9 mouse cellular contexts compared by ENCODE assay signal in genomic region chr16:30374266-30374665, GRCm38 (mm10). TPM values are rescaled to one million over a fixed set of nuclear protein-coding genes. Genes with fewer than 3 reads are reported as not detected.
DNase-seq lines count a peak whose midpoint lies in the region; ATAC-seq and TF ChIP-seq lines count a peak whose summit lies in the region.
"Had no signal": no experiment of that assay in that cellular context is flagged by ENCODE, and none has a peak within 500 bp of the region (broad histone marks: within the 10 kb centered on the region; RNA-seq: fewer than 3 reads in every experiment).

No protein-coding gene starts in this region.

- CTCF ChIA-PET in Patski (lab: Charles Lee) = interaction anchor here (2.3 kb wide), 1 partner anchor 130 kb away, joined by 16 read pairs; no protein-coding TSS in a partner anchor

- H3K4me2 ChIP-seq in kidney, embryonic 16.5 days (replicated peaks; ENCODE audit: low read depth, low read length) = no peak overlapping the region
- no peak overlapping the region for H3K4me2 ChIP-seq in neural tube, embryonic 15.5 days
- H3K4me2 ChIP-seq: embryonic facial prominence, embryonic 15.5 days; liver, embryonic 15.5 days had no signal

- no peak overlapping the region for H3K27ac ChIP-seq in kidney, embryonic 16.5 days (ENCODE audit: low read length)
- H3K27ac ChIP-seq in neural tube, embryonic 15.5 days (replicated peaks) = no peak overlapping the region
- H3K27ac ChIP-seq: embryonic facial prominence, embryonic 15.5 days; liver, embryonic 15.5 days had no signal

- POLR2A ChIA-PET in Patski (lab: Charles Lee) = interaction anchor here (0.6 kb wide), 1 partner anchor 132 kb away, joined by 5 read pairs; no protein-coding TSS in a partner anchor

- WGBS in kidney, embryonic 16.5 days = 60% methylated on average over 3 of the region's 3 CpGs
- WGBS in neural tube, embryonic 15.5 days = 61% methylated on average over 3 of the region's 3 CpGs

- H3K27me3 ChIP-seq in kidney, embryonic 16.5 days (ENCODE audit: insufficient read depth, low read length) = no peaks in the 10 kb centered on the region
- no peaks in the 10 kb centered on the region for H3K27me3 ChIP-seq in Patski
- no peaks in the 10 kb centered on the region for H3K27me3 ChIP-seq in neural tube, embryonic 15.5 days (replicated peaks)
- H3K27me3 ChIP-seq: embryonic facial prominence, embryonic 15.5 days; liver, embryonic 15.5 days had no signal

- ATAC-seq in kidney, embryonic 16.5 days (ENCODE audit: low FRiP score, low TSS enrichment) = no peak
- no peak for ATAC-seq in Patski
- peak; percentile 38; the same call in 1 of the 2 replicates for ATAC-seq in neural tube, embryonic 15.5 days (ENCODE audit: low FRiP score)

- no peak overlapping the region for H3K9ac ChIP-seq in kidney, embryonic 16.5 days (replicated peaks; ENCODE audit: low read length)
- no peak overlapping the region for H3K9ac ChIP-seq in neural tube, embryonic 15.5 days (replicated peaks)
- H3K9ac ChIP-seq: embryonic facial prominence, embryonic 15.5 days; liver, embryonic 15.5 days had no signal

- peak; percentile 67 for TF ChIP-seq CTCF in Patski (IDR thresholded peaks at IDR 0.05)

- H3K4me3 ChIP-seq in kidney, embryonic 16.5 days (ENCODE audit: low read length) = no peak overlapping the region
- H3K4me3 ChIP-seq in neural tube, embryonic 15.5 days (replicated peaks) = no peak overlapping the region
- H3K4me3 ChIP-seq: embryonic facial prominence, embryonic 15.5 days; liver, embryonic 15.5 days had no signal

- no peaks in the 10 kb centered on the region for H3K36me3 ChIP-seq in kidney, embryonic 16.5 days (ENCODE audit: insufficient read depth, low read length)
- no peaks in the 10 kb centered on the region for H3K36me3 ChIP-seq in neural tube, embryonic 15.5 days
- H3K36me3 ChIP-seq: embryonic facial prominence, embryonic 15.5 days had no signal

- no peaks in the 10 kb centered on the region for H3K4me1 ChIP-seq in kidney, embryonic 16.5 days (ENCODE audit: insufficient read depth, low read length)
- H3K4me1 ChIP-seq in neural tube, embryonic 15.5 days = no peaks in the 10 kb centered on the region
- H3K4me1 ChIP-seq: embryonic facial prominence, embryonic 15.5 days had no signal

- H3K9me3 ChIP-seq in kidney, embryonic 16.5 days (ENCODE audit: low read length) = no peaks in the 10 kb centered on the region
- H3K9me3 ChIP-seq in neural tube, embryonic 15.5 days (replicated peaks) = no peaks in the 10 kb centered on the region
- H3K9me3 ChIP-seq: embryonic facial prominence, embryonic 15.5 days; liver, embryonic 15.5 days had no signal

- DNase-seq in kidney, adult 9 months = peak; percentile 71
- DNase-seq in CD4-positive, CD25-positive, alpha-beta regulatory T cell, adult 2 months (ENCODE audit: low read depth, low spot score) = peak; percentile 80
- no peak for DNase-seq in Patski (ENCODE audit: low read depth, low spot score)
- peak; percentile 38 for DNase-seq in embryo, embryonic 11.5 days (ENCODE audit: low read depth, low spot score)
- peak; percentile 68 to 72 for DNase-seq in kidney, postnatal 36 days

- in situ Hi-C loops in Patski (cut with MboI; ENCODE audit: low pct_unique_long_range_greater_than_20kb) = no loop called here

RNA-seq across cellular contexts. Expression of gene Atp13a3, which starts 31.5 kb away (rescaled TPM):
- 8.4 and 11.7 TPM in 2 replicates for polyA plus RNA-seq in kidney, embryonic 16.5 days (2015; fragmentation: Nextera tagmentation; extraction: Ambion mirVana)
- polyA plus RNA-seq in Patski (2021) = 84.9 TPM
- polyA plus RNA-seq in neural tube, embryonic 15.5 days (2015; fragmentation: Nextera tagmentation; extraction: Ambion mirVana) = 7.8 and 8.8 TPM in 2 replicates
